Mouse (Mus musculus) liver, adult 10 weeks (tissue): ENCODE results near the gene Mgp. TPM values are rescaled to one million over a fixed set of nuclear protein-coding genes. Genes with fewer than 3 reads are reported as not detected.

Experiments used
- polyA plus RNA-seq: library from polyadenylated mRNA; stranded (reverse); fragments of 350-450 nt; fragmentation: Illumina TruSeq; extraction: RNeasy Lipid Tissue Mini Kit (QIAGEN cat#74804); gene quantifications from one replicate; pipeline ENCODE4 v1.2.3, GENCODE M21; 2014; ENCODE audit warnings: low read depth, low replicate concordance

Mgp gene
- polyA plus RNA-seq, result 1.8 TPM

DNA sequence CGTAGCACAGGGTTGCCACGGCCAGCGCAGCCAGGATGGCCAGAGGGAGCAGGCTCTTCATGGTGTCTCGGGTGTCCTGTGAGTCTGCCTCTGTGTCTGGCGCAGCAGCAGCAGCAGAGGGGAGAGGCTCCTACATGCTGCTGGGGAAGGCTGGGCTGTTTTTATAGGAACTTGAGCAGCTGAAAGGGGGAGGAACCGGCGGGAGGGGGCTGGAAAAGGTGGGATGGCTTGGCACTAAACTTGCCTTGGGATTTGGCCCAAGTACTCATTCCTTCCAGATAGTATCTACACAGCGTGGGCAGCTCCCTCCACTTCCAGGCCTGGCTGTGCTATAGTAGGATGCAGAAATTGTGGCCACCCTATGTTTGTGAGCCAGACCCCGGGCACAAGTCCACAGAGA is at the start of gene Mgp:
TSS of gene Mgp (minus strand) at position 154 of the 400 bp plus-strand sequence.

DNA sequence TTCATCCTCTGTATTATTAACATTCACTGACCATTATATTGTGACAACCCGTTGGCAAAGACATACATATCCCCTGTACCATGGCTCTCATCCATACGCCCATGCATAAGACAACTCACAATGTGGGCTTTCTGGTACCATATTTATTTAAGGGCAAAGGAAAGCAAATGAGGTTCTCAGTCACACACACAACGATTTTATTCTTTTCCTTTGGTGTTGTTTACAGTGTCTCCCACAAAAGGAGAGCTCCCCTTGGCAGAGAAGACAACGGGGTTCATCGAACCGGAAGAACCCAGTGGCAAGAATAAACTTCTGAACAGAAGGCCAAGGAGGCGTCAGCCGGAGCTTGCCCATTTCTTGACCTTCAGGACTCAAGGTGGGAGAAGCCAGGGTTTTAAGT is 47.9 kb upstream of the Mgp start, which contains the start of gene Pde6h:
TSS of gene Pde6h (plus strand) at position 301 of the 400 bp plus-strand sequence.

DNA sequence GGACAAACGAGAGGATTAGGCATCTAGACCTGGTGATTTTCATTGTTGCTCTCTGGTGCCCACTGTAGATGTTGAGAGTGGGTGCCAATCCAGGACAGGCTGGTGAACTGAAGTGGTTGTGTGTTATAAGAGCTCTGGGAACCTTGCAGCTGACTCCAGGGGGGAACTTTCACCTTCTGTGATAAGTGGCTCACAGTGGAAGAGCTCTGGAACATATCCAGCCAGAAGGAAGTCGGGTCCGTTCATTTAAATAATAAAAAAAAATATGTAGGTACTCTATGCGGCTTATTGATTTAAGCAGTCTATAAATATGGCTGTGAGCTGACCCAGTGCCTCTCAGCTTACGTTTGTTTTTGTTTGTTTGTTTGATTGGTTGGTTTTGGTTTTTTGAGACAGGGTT is 46.5 kb upstream of the Mgp start, which contains the start of gene Erp27:
TSS of gene Erp27 (minus strand) at position 101 of the 400 bp plus-strand sequence.

DNA sequence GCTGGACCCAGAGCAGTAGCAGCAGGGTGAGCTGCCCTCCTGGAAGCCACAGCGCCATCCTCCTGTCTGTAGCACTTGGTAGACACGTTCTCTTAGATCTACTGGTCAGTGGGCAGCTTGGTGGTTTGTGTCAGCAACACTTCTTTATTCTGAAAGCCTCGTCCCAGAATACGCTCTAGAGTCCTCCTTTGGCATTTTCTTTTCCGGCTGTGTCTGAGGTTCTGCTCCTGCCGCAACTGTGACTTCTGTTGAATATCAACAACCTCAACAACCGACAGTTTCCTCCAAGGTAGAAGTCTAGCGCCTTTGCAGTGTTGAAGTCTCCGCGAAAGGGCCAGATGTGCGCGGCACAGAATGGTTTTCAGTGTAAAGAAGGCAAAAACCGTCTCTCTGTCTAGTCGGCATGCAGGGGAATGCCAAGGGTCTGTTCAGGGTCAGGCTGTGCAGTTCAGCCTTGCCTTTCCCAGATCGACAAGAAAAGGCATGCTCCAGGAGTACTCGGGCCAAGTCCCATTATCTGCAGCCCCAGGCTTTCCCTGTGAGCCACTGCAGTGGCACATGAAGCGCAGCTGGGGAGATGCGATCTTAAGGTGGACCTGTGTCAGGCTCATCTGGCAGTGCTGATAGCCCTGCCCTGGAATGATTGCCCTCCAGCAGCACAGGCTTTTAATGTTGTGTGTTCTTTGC is 18.3 kb downstream of the Mgp start, which contains the start of gene Art4:
TSS of gene Art4 (minus strand) at position 548 of the 687 bp plus-strand sequence.

DNA sequence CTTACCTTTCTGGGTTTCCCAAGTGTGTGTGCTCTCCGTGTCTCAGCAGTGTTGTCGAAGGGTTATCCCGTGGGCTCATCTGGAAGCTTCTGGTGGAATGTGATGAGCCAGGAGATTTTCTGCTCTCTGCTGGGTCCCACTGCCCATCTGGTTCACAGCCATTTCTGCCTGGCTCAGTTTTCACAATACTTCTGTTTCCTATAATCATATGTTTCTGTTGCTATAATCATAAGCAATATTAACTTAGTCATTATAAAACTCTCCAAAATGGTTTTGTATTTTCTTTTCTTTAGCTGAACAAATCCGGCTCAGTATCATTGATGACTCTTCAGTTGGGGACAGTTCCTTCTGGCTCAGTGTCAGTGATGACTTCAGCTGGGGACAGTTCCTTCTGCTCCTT is 40.3 kb downstream of the Mgp start, which contains the start of gene Smco3:
TSS of gene Smco3 (minus strand) at position 101 of the 400 bp plus-strand sequence.

DNA sequence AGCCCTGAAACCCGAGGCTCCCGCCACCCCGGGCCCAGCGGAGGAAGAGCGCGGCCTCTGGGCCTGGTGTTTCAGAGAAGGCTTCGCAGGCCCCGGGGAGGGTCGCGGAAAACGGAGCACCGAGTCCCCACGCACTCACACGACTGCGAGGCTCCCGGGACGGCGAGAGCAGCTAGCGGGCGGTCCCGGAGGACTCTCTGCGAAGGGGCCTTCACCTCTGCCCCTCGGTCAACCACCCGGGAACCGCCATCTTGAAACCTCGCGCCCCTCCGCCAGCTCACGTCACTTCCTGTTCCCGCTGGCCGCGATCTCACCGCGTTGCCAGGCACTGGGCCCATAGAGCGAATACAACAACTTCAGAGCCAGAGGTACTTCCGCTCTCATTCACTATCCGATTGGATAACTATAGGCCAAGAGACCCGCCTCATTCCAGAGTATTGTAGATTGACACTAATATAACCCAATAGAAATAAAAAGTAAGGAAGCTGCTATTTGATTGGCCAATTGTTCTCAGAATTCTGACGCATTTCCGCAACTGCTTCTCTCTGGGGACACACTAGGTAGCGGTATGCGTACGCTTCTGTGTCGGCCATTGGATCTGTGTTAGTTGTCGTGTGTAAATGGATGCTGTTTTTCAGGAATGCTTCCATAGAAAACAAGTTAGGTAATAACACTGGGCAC is 47.6 kb downstream of the Mgp start, which contains the start of gene Wbp11:
TSS of gene Wbp11 (minus strand) at position 353 of the 681 bp plus-strand sequence.

DNA sequence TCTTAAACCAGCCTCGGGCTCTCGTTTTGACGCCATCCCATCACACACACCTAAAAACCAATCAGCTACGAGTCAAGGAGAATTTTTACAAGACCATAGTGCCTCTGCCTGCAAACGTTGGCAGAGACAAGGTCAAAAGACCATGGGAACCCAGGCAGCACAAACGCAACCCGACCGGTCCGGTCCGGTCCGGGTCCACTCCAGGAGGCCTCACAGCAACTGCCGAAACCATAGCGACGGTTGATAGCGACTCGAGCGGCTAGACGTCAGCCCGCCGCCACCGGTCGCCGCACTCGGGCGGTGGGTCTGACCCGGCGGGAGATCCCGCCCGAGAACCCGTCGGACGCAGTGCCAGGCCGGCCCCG is 48.1 kb downstream of the Mgp start, which contains the start of gene BC049715:
TSS of gene BC049715 (plus strand) at position 111 of the 365 bp plus-strand sequence.

Other genes starting within 250 kb of the Mgp start
- 58.8 TPM for gene Plbd1, start 213.9 kb downstream of the Mgp start, polyA plus RNA-seq
- 0.16 TPM for gene Gucy2c, start 94.1 kb downstream of the Mgp start, polyA plus RNA-seq
- 0.13 TPM for gene Hist4h4, start 71.4 kb downstream of the Mgp start, polyA plus RNA-seq
- 2.5 TPM for gene H2afj, start 67.6 kb downstream of the Mgp start, polyA plus RNA-seq
- 0.50 TPM for gene BC049715, start 48.2 kb downstream of the Mgp start, polyA plus RNA-seq
- gene Wbp11, start 47.6 kb downstream of the Mgp start, polyA plus RNA-seq, result 22.9 TPM
- not detected for gene Smco3, start 40.4 kb downstream of the Mgp start, polyA plus RNA-seq
- gene Art4, start 18.1 kb downstream of the Mgp start, polyA plus RNA-seq, result 1.5 TPM
- gene Erp27, start 46.4 kb upstream of the Mgp start, polyA plus RNA-seq, result not detected
- not detected for gene Pde6h, start 48.0 kb upstream of the Mgp start, polyA plus RNA-seq
- gene Arhgdib, start 66.1 kb upstream of the Mgp start, polyA plus RNA-seq, result 8.6 TPM